Mouse (Mus musculus) liver, embryonic 14.5 days (tissue): ENCODE measurements around the gene Nipa2.

Source experiments
- CTCF ChIP-seq: IDR thresholded peaks from 2 replicates; pipeline ENCODE4 v1.5.1; 2016; ENCODE audit warnings: antibody characterized with exemption, low read depth, control low read depth
- EP300 ChIP-seq: IDR thresholded peaks from 2 replicates; pipeline ENCODE4 v1.6.1; 2016; ENCODE audit warnings: antibody characterized with exemption, low read depth

DNA sequence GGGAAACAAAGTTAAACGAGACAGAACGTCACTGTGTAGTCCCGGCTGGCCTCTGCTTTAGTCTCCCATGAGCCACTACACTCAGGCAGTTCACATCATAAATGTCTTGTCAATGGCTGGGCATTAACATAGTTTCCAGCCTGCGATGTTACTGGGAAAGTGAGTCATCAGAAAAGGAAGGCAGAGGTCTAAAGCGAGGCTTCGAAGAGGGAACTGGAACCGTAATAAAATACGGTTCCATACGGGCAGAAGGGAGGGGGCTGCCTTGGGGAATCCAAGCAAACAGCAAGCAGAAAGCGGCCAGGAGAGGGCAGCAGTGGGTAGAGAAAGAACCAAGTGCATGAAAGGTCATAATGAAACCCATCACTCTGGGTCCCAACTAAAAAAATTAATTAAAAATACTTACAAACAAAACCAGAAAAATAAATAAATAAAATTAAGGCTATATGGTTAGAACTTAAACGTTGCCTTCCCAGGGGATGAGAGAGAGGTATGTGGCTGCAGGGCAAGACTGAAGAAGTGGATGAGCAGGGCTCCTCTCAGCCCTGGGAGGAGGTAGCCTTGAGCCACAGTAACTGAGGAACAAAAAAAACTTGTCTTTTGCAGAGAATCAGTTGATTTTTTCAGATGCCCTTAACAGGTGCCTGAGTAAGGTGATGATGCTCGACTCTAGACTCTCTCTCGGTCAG, 24.4 kb upstream of the Nipa2 start:
- TF ChIP-seq CTCF (peak; percentile 85), EP300 (no peak)
